ENCODE assay signal across 13 mouse cellular contexts in the genomic region with DNA sequence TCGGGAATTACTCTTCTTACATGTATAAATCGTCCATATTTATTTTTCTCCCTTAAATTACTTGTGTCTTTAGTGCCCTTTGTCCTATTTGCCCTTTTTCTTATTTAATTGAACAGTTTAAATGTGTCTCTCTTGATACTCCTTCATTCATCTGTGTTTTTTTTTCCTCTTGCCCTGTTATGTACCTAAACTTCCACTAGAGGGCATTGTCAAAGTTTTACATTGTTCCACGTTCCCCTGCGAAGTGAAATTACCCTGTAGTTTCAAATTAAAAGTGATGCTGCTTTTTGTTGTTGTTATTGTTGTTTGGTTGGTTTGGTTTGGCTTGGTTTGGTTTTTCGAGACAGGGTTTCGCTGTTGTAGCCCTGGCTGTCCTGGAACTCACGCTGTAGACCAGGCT. TPM values are rescaled to one million over a fixed set of nuclear protein-coding genes. Genes with fewer than 3 reads are reported as not detected.
DNase-seq lines count a peak whose midpoint lies in the region; ATAC-seq and TF ChIP-seq lines count a peak whose summit lies in the region.
"Had no signal": no experiment of that assay in that cellular context is flagged by ENCODE, and none has a peak within 500 bp of the region (broad histone marks: within the 10 kb centered on the region; RNA-seq: fewer than 3 reads in every experiment).

No protein-coding gene starts in this region.

- no peak overlapping the region for H3K4me2 ChIP-seq in forebrain, postnatal 0 days (ENCODE audit: low read depth)
- H3K4me2 ChIP-seq in forebrain, embryonic 16.5 days (ENCODE audit: low read length): no peak overlapping the region
- no peak overlapping the region for H3K4me2 ChIP-seq in lung, embryonic 14.5 days
- H3K4me2 ChIP-seq: neural tube, embryonic 13.5 days had no signal

- no peaks in the 10 kb centered on the region for H3K27me3 ChIP-seq in forebrain, postnatal 0 days (ENCODE audit: insufficient read depth, low read length)
- no peaks in the 10 kb centered on the region for H3K27me3 ChIP-seq in forebrain, embryonic 16.5 days (replicated peaks; ENCODE audit: control insufficient read depth, insufficient read depth, low read length)
- no peaks in the 10 kb centered on the region for H3K27me3 ChIP-seq in lung, embryonic 14.5 days (ENCODE audit: insufficient read depth, low read length)
- H3K27me3 ChIP-seq: neural tube, embryonic 13.5 days had no signal

- H3K27ac ChIP-seq in forebrain, postnatal 0 days (ENCODE audit: low read depth, low read length): no peak overlapping the region
- H3K27ac ChIP-seq in forebrain, embryonic 16.5 days (ENCODE audit: low read length): no peak overlapping the region
- H3K27ac ChIP-seq in lung, embryonic 14.5 days (ENCODE audit: low read depth): no peak overlapping the region
- H3K27ac ChIP-seq: neural tube, embryonic 13.5 days had no signal

- H3K9ac ChIP-seq in forebrain, postnatal 0 days: no peak overlapping the region
- no peak overlapping the region for H3K9ac ChIP-seq in forebrain, embryonic 16.5 days (replicated peaks; ENCODE audit: low read depth, low read length)
- no peak overlapping the region for H3K9ac ChIP-seq in lung, embryonic 14.5 days
- H3K9ac ChIP-seq: neural tube, embryonic 13.5 days had no signal

- no peaks in the 10 kb centered on the region for H3K9me3 ChIP-seq in forebrain, postnatal 0 days (ENCODE audit: low read length)
- H3K9me3 ChIP-seq in forebrain, embryonic 16.5 days (ENCODE audit: control insufficient read depth, low read length): no peaks in the 10 kb centered on the region
- no peaks in the 10 kb centered on the region for H3K9me3 ChIP-seq in lung, embryonic 14.5 days (ENCODE audit: low read depth, low read length)
- H3K9me3 ChIP-seq: neural tube, embryonic 13.5 days had no signal

- H3K4me1 ChIP-seq in forebrain, postnatal 0 days (ENCODE audit: insufficient read depth): no peaks in the 10 kb centered on the region
- H3K4me1 ChIP-seq in forebrain, embryonic 16.5 days (replicated peaks; ENCODE audit: control insufficient read depth, insufficient read depth, low read length): peaks cover 9% of the 10 kb centered on the region; the same call in 1 of the 2 replicates
- H3K4me1 ChIP-seq in lung, embryonic 14.5 days (ENCODE audit: insufficient read depth): no peaks in the 10 kb centered on the region

- WGBS in forebrain, postnatal 0 days: 76% methylated on average over 7 of the region's 7 CpGs
- 75% methylated on average over 7 of the region's 7 CpGs for WGBS in forebrain, embryonic 16.5 days
- WGBS in lung, embryonic 14.5 days: 76% methylated on average over 7 of the region's 7 CpGs

- peaks cover 5% of the 10 kb centered on the region; the same call in 1 of the 2 replicates for H3K36me3 ChIP-seq in forebrain, postnatal 0 days (ENCODE audit: insufficient read depth)
- no peaks in the 10 kb centered on the region for H3K36me3 ChIP-seq in forebrain, embryonic 16.5 days (ENCODE audit: control insufficient read depth, insufficient read depth)
- H3K36me3 ChIP-seq in lung, embryonic 14.5 days (ENCODE audit: insufficient read depth): no peaks in the 10 kb centered on the region; the same call in 1 of the 2 replicates

- no peak for DNase-seq in forebrain, postnatal 0 days
- DNase-seq in lung, embryonic 14.5 days: peak; percentile 40
- DNase-seq in lung, adult 18-20 months: no peak
- DNase-seq in MEL-GATA-1-ER (ENCODE audit: extremely low read depth, low read depth): peak; percentile 20
- peak; percentile 29 for DNase-seq in retina, embryonic 14.5 days (ENCODE audit: low spot score)
- DNase-seq in left cerebral cortex, adult 11 months (ENCODE audit: low spot score): no peak
- no peak for DNase-seq in gastrocnemius, postnatal 25 days
- DNase-seq: adrenal gland, adult 8-10 months; heart, postnatal 4 days; kidney, adult 9 months; thymus, adult 2 months had no signal

- no peak overlapping the region for H3K4me3 ChIP-seq in forebrain, postnatal 0 days (ENCODE audit: low read depth, low read length)
- no peak overlapping the region for H3K4me3 ChIP-seq in forebrain, embryonic 16.5 days (replicated peaks; ENCODE audit: low read length)
- H3K4me3 ChIP-seq in lung, embryonic 14.5 days (ENCODE audit: low read depth, low read length): no peak overlapping the region
- H3K4me3 ChIP-seq: neural tube, embryonic 13.5 days had no signal

- no peak for ATAC-seq in forebrain, postnatal 0 days
- ATAC-seq in forebrain, embryonic 16.5 days: no peak
- no peak for ATAC-seq in lung, embryonic 14.5 days (ENCODE audit: insufficient read depth)

- peak; percentile 40 for TF ChIP-seq CTCF in forebrain, postnatal 0 days (IDR thresholded peaks at IDR 0.05; ENCODE audit: low read depth)
- peak; percentile 56 for TF ChIP-seq CTCF in lung, embryonic 14.5 days (IDR thresholded peaks at IDR 0.05; ENCODE audit: low read depth)

RNA-seq across cellular contexts. Expression of gene Ppa2, which starts 26.5 kb away (rescaled TPM):
- total RNA-seq in forebrain, postnatal 0 days (2014; rRNA removed): 34.4 and 47.6 TPM in 2 replicates
- 82.8 and 91.0 TPM in 2 replicates for polyA plus RNA-seq in forebrain, postnatal 0 days (2015; fragmentation: Nextera tagmentation; extraction: Ambion mirVana)
- 72.1 and 76.9 TPM in 2 replicates for polyA plus RNA-seq in forebrain, embryonic 16.5 days (2015; fragmentation: Nextera tagmentation; extraction: Ambion mirVana)
- polyA plus RNA-seq in lung, embryonic 14.5 days (2014; fragmentation: Nextera tagmentation; extraction: Ambion mirVana): 109 TPM in 2 replicates
- 10 to 100 TPM; 48.5 to 50.2 TPM for total RNA-seq in gastrocnemius, postnatal 25 days (2021)

Comparison
In these comparisons a context has a peak if more than half of its experiments do, and no peak if none do; other contexts are left out.
1. DNase-seq: peak in lung, embryonic 14.5 days (single experiment), MEL-GATA-1-ER (single experiment) and retina, embryonic 14.5 days (single experiment); none in forebrain, postnatal 0 days (single experiment), lung, adult 18-20 months (0 of 2), left cerebral cortex, adult 11 months (single experiment) and gastrocnemius, postnatal 25 days (single experiment).